Mouse (Mus musculus): ENCODE measurements around the gene Mgl2. TPM values are rescaled to one million over a fixed set of nuclear protein-coding genes. Genes with fewer than 3 reads are reported as not detected.

The Mgl2 gene
- polyA plus RNA-seq, 1 experiment = 1.2 TPM

GRCm38 (mm10) chr11:70180496-70180895 is 50.4 kb downstream of the Mgl2 start:
- Histone ChIP-seq H3K36me3 (ENCODE audit: control insufficient read depth, insufficient read depth) (no peaks in the 10 kb centered on the region), H3ac (ENCODE audit: control insufficient read depth, insufficient read length) (no peak overlapping the region), H3K4me2 (ENCODE audit: low read depth) (no peak overlapping the region), H3K4me3 (no peak overlapping the region), H3K27me3 (ENCODE audit: control insufficient read depth, insufficient read depth, insufficient read length) (no peaks in the 10 kb centered on the region), H3K79me2 (ENCODE audit: control insufficient read depth, insufficient read depth) (no peaks in the 10 kb centered on the region)
- no peak for TF ChIP-seq SRF (IDR thresholded peaks at IDR 0.05; ENCODE audit: control insufficient read depth, insufficient read length, low read depth)
- TF ChIP-seq USF1 (IDR thresholded peaks at IDR 0.05; ENCODE audit: low read depth) = no peak
- TF ChIP-seq POLR2A (IDR thresholded peaks at IDR 0.05; ENCODE audit: insufficient read length, low read depth) = no peak
- TF ChIP-seq CEBPB (IDR thresholded peaks at IDR 0.05; ENCODE audit: insufficient read depth, poor library complexity, severe bottlenecking) = no peak
- TF ChIP-seq TCF3 (IDR thresholded peaks at IDR 0.05; ENCODE audit: insufficient read length, low read depth) = no peak
- no peak for TF ChIP-seq MYOG (IDR thresholded peaks at IDR 0.05; ENCODE audit: control insufficient read depth in 1 of 3, insufficient read depth in 1 of 3, insufficient read length in 2 of 3, low read depth in 2 of 3)
- no peak for TF ChIP-seq REST (IDR thresholded peaks at IDR 0.05; ENCODE audit: insufficient read depth, insufficient read length)
- TF ChIP-seq TCF12 (IDR thresholded peaks at IDR 0.05; ENCODE audit: insufficient read depth, poor library complexity, severe bottlenecking) = no peak

GRCm38 (mm10) chr11:70185120-70185519 is 55.0 kb downstream of the Mgl2 start:
- H3K4me2 ChIP-seq (ENCODE audit: low read depth) = no peak overlapping the region
- TF ChIP-seq MYOD1 (IDR thresholded peaks at IDR 0.05; ENCODE audit: control insufficient read depth in 1 of 3, insufficient read length in 2 of 3, low read depth in 2 of 3) (no peak), TCF12 (IDR thresholded peaks at IDR 0.05; ENCODE audit: insufficient read depth, poor library complexity, severe bottlenecking) (no peak), TCF3 (IDR thresholded peaks at IDR 0.05; ENCODE audit: insufficient read length, low read depth) (no peak), SRF (IDR thresholded peaks at IDR 0.05; ENCODE audit: control insufficient read depth, insufficient read length, low read depth) (no peak), E2F4 (IDR thresholded peaks at IDR 0.05; ENCODE audit: insufficient read depth) (no peak), USF1 (IDR thresholded peaks at IDR 0.05; ENCODE audit: low read depth) (no peak), POLR2A (IDR thresholded peaks at IDR 0.05; ENCODE audit: insufficient read length, low read depth) (no peak), MYOG (IDR thresholded peaks at IDR 0.05; ENCODE audit: control insufficient read depth in 1 of 3, insufficient read depth in 1 of 3, insufficient read length in 2 of 3, low read depth in 2 of 3) (no peak), MAX (IDR thresholded peaks at IDR 0.05; ENCODE audit: low read depth) (no peak), REST (IDR thresholded peaks at IDR 0.05; ENCODE audit: insufficient read depth, insufficient read length) (no peak), POLR2AphosphoS2 (IDR thresholded peaks at IDR 0.05; ENCODE audit: insufficient read length, low read depth) (no peak), CEBPB (IDR thresholded peaks at IDR 0.05; ENCODE audit: insufficient read depth, poor library complexity, severe bottlenecking) (no peak)
- no peak overlapping the region for H3ac ChIP-seq (ENCODE audit: control insufficient read depth, insufficient read length)
- H3K79me2 ChIP-seq (ENCODE audit: control insufficient read depth, insufficient read depth) = no peaks in the 10 kb centered on the region
- H3K4me3 ChIP-seq = no peak overlapping the region
- H3K27me3 ChIP-seq (ENCODE audit: control insufficient read depth, insufficient read depth, insufficient read length) = no peaks in the 10 kb centered on the region
- H3K36me3 ChIP-seq (ENCODE audit: control insufficient read depth, insufficient read depth) = no peaks in the 10 kb centered on the region

Other genes with a start within 250 kb of the Mgl2 start
- gene Kctd11, start 248.9 kb upstream of the Mgl2 start, polyA plus RNA-seq (2012; fragmentation: generic; extraction: Trizol) = 24.5 TPM
- gene Acap1, start 234.8 kb upstream of the Mgl2 start, polyA plus RNA-seq (2012; fragmentation: generic; extraction: Trizol) = 1.4 TPM
- 3.0 TPM for gene 2810408A11Rik, start 229.3 kb upstream of the Mgl2 start, polyA plus RNA-seq (2012; fragmentation: generic; extraction: Trizol)
- 42.2 TPM for gene Neurl4, start 229.3 kb upstream of the Mgl2 start, polyA plus RNA-seq (2012; fragmentation: generic; extraction: Trizol)
- 38.0 TPM for gene Gps2, start 216.4 kb upstream of the Mgl2 start, polyA plus RNA-seq (2012; fragmentation: generic; extraction: Trizol)
- 1,243 TPM for gene Eif5a, start 208.4 kb upstream of the Mgl2 start, polyA plus RNA-seq (2012; fragmentation: generic; extraction: Trizol)
- gene Ybx2, start 194.5 kb upstream of the Mgl2 start, polyA plus RNA-seq (2012; fragmentation: generic; extraction: Trizol) = 0.12 TPM
- gene Slc2a4, start 182.1 kb upstream of the Mgl2 start, polyA plus RNA-seq (2012; fragmentation: generic; extraction: Trizol) = 14.1 TPM
- gene Cldn7, start 165.6 kb upstream of the Mgl2 start, polyA plus RNA-seq (2012; fragmentation: generic; extraction: Trizol) = not detected
- gene Ctdnep1, start 149.2 kb upstream of the Mgl2 start, polyA plus RNA-seq (2012; fragmentation: generic; extraction: Trizol) = 146 TPM
- 91.5 TPM for gene Elp5, start 147.8 kb upstream of the Mgl2 start, polyA plus RNA-seq (2012; fragmentation: generic; extraction: Trizol)
- gene Gabarap, start 139.2 kb upstream of the Mgl2 start, polyA plus RNA-seq (2012; fragmentation: generic; extraction: Trizol) = 530 TPM
- 58.6 TPM for gene Phf23, start 134.6 kb upstream of the Mgl2 start, polyA plus RNA-seq (2012; fragmentation: generic; extraction: Trizol)
- 24.3 TPM for gene Dvl2, start 129.7 kb upstream of the Mgl2 start, polyA plus RNA-seq (2012; fragmentation: generic; extraction: Trizol)
- gene Acadvl, start 114.9 kb upstream of the Mgl2 start, polyA plus RNA-seq (2012; fragmentation: generic; extraction: Trizol) = 130 TPM
- 26.8 TPM for gene Dlg4, start 113.4 kb upstream of the Mgl2 start, polyA plus RNA-seq (2012; fragmentation: generic; extraction: Trizol)
- 0.06 TPM for gene Asgr1, start 76.2 kb upstream of the Mgl2 start, polyA plus RNA-seq (2012; fragmentation: generic; extraction: Trizol)
- gene Asgr2, start 37.7 kb upstream of the Mgl2 start, polyA plus RNA-seq (2012; fragmentation: generic; extraction: Trizol) = 0.85 TPM
- gene Clec10a, start 25.9 kb downstream of the Mgl2 start, polyA plus RNA-seq (2012; fragmentation: generic; extraction: Trizol) = 0.13 TPM
- gene Slc16a11, start 82.4 kb downstream of the Mgl2 start, polyA plus RNA-seq (2012; fragmentation: generic; extraction: Trizol) = 17.4 TPM
- 4.8 TPM for gene Slc16a13, start 90.7 kb downstream of the Mgl2 start, polyA plus RNA-seq (2012; fragmentation: generic; extraction: Trizol)
- 2.8 TPM for gene Bcl6b, start 99.5 kb downstream of the Mgl2 start, polyA plus RNA-seq (2012; fragmentation: generic; extraction: Trizol)
- gene 0610010K14Rik, start 107.6 kb downstream of the Mgl2 start, polyA plus RNA-seq (2012; fragmentation: generic; extraction: Trizol) = 75.5 TPM
- 9.2 TPM for gene Gm21988, start 109.5 kb downstream of the Mgl2 start, polyA plus RNA-seq (2012; fragmentation: generic; extraction: Trizol)
- 339 TPM for gene Rnasek, start 109.5 kb downstream of the Mgl2 start, polyA plus RNA-seq (2012; fragmentation: generic; extraction: Trizol)
- gene Alox12, start 125.0 kb downstream of the Mgl2 start, polyA plus RNA-seq (2012; fragmentation: generic; extraction: Trizol) = 0.25 TPM
- not detected for gene Alox12e, start 192.3 kb downstream of the Mgl2 start, polyA plus RNA-seq (2012; fragmentation: generic; extraction: Trizol)
- gene Alox15, start 221.7 kb downstream of the Mgl2 start, polyA plus RNA-seq (2012; fragmentation: generic; extraction: Trizol) = not detected